Mouse (Mus musculus): ENCODE measurements around the gene Teddm2. TPM values are rescaled to one million over a fixed set of nuclear protein-coding genes. Genes with fewer than 3 reads are reported as not detected.

The Teddm2 gene
- polyA plus RNA-seq (2012; rRNA removed): 0.23 and 0.73 TPM in 2 replicates

DNA sequence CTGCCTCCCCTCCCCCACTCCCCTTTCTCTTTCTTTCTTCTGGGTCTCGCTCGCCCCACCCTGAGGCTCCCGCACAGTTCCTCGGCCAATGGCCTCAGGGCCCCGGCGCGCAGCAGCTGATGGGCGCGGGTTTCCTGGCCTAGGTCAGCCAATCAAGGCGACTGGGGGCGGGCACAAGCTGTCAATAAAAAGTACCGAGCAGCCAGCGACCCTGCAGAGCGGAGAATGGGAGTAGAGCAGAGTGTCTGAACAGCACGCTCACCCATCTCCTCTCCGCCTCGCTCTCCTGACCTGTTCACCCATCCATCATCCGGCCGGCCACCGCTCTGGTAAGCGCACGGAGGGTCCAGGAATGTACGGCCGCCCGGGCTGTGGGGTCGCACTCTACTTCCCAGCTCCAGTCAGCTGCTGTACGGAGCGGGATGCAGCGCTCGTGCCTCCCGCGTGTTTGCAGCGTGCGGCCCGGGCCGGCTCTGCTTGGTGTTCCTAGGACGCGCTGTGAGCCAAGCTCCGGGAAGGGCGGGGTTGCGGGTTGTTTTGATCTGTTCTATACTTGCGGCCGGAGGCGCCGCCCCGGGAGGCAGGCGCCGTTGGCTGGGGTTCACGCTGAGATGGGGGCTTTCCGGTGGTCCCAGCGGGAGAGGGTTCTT, at the start of gene Teddm2, which contains the start of gene Glul:
Teddm2 (minus strand) TSS at position 498 of the 650 bp plus-strand sequence.
Glul (plus strand) TSS at position 214 of the 650 bp plus-strand sequence.

DNA sequence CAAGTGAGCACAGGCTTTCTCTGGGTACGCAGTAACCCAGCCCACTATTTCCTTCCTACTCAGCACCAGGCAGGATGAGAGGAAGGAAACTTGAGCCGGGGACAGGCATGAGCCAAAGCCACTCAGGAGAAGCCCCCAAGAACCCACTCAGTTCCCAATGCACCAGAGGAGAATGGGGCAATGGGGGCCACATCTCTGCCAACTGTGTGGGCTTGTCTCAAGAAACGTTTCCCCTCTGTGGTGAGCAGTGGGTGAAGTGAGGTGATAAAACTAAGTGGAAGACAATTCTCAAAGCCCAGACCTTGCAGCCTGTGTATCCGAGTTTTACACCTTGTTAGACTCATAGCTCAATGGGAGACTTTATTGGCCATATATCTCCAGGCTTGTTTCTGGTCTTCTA, 8.6 kb downstream of the Teddm2 start, which contains the start of gene Teddm1a:
Teddm1a (plus strand) TSS at position 301 of the 400 bp plus-strand sequence.

DNA sequence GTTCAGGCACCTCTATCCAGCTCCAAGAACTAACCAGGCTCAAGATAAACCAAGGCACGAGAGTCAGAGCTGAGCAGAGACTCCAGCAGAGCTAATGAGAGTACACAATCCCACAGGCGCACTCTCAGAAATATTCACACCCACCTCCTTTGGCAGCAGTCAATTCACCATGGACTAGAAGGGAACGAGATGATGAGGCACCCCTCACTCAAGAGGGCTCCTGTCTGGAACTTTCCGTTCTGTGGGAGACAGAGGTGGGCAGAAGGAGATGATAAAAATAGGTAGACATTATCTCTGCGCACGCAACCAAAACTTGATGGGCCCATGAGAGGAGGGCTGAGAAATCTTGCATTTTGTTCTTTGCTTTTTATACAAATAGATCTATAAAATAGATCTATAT, 26.0 kb downstream of the Teddm2 start, which contains the start of gene Teddm1b:
Teddm1b (plus strand) TSS at position 301 of the 400 bp plus-strand sequence.

DNA sequence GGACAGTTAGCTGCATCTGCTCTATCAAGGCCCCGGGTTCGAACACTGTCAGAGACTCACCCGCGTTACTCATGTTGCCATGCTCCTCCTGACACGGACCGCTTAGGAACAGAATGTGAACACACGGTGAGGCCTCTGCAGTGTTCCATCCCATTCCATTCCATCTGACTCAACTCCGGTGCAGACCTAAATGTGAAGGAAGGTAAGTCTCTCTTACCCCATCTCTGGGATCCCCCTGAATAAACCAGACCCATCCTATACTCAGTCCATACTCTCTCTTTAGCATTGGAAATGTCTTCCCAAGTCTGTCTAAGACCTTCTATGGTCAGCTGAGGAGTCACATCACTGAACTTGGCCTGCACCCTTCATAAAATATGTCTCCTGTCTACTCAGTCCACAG, 56.0 kb downstream of the Teddm2 start, which contains the start of gene Rgsl1:
Rgsl1 (minus strand) TSS at position 101 of the 400 bp plus-strand sequence.

Other genes starting within 250 kb of the Teddm2 start
- 0.02 TPM in 1 of 2 replicates, not detected in the other for gene Rgs8, start 247.2 kb downstream of the Teddm2 start, polyA plus RNA-seq (2012; rRNA removed)
- gene Rgs16, start 159.9 kb downstream of the Teddm2 start, polyA plus RNA-seq (2012; rRNA removed): 0.47 and 0.73 TPM in 2 replicates
- 1.6 and 2.8 TPM in 2 replicates for gene Rnasel, start 150.8 kb downstream of the Teddm2 start, polyA plus RNA-seq (2012; rRNA removed)
- gene Rgsl1, start 56.1 kb downstream of the Teddm2 start, polyA plus RNA-seq (2012; rRNA removed): 0.02 TPM in 1 of 2 replicates, not detected in the other
- gene Teddm1b, start 25.9 kb downstream of the Teddm2 start, polyA plus RNA-seq (2012; rRNA removed): 0.09 TPM in 1 of 2 replicates, not detected in the other
- gene Teddm1a, start 8.5 kb downstream of the Teddm2 start, polyA plus RNA-seq (2012; rRNA removed): 0.74 TPM in 1 of 2 replicates, not detected in the other
- 112 and 123 TPM in 2 replicates for gene Glul, start 284 bp downstream of the Teddm2 start, polyA plus RNA-seq (2012; rRNA removed)